Mouse (Mus musculus): ENCODE results near the gene Cyp2b23. TPM values are rescaled to one million over a fixed set of nuclear protein-coding genes. Genes with fewer than 3 reads are reported as not detected.

Gene Cyp2b23
- polyA plus RNA-seq, 1 experiment from 2014 or later: not detected

Other genes starting within 250 kb of the Cyp2b23 start
- not detected in 2 replicates for gene Nlrp9a, start 151.4 kb downstream of the Cyp2b23 start, polyA plus RNA-seq (2014; fragmentation: Nextera tagmentation; extraction: Ambion mirVana)
- gene Vmn1r185, start 68.0 kb downstream of the Cyp2b23 start, polyA plus RNA-seq (2014; fragmentation: Nextera tagmentation; extraction: Ambion mirVana): not detected in 2 replicates
- 0.08 and 0.09 TPM in 2 replicates for gene Cyp2b19, start 70.7 kb upstream of the Cyp2b23 start, polyA plus RNA-seq (2014; fragmentation: Nextera tagmentation; extraction: Ambion mirVana)
- not detected in 2 replicates for gene Cyp2g1, start 122.5 kb upstream of the Cyp2b23 start, polyA plus RNA-seq (2014; fragmentation: Nextera tagmentation; extraction: Ambion mirVana)
- 0.27 and 0.60 TPM in 2 replicates for gene Cyp2a5, start 148.9 kb upstream of the Cyp2b23 start, polyA plus RNA-seq (2014; fragmentation: Nextera tagmentation; extraction: Ambion mirVana)

Data from hindbrain, embryonic 11.5 days (tissue).